Mouse (Mus musculus) spleen, postnatal 14 days (tissue): ENCODE measurements around the gene Hdac1.

Source experiments
- DNase-seq, 2 experiments: peaks; one replicate each; pipeline ENCODE4 v3.0.0; 2021 to 2022; ENCODE audit warnings: low spot score in 2 of 2

Gene Hdac1

DNA sequence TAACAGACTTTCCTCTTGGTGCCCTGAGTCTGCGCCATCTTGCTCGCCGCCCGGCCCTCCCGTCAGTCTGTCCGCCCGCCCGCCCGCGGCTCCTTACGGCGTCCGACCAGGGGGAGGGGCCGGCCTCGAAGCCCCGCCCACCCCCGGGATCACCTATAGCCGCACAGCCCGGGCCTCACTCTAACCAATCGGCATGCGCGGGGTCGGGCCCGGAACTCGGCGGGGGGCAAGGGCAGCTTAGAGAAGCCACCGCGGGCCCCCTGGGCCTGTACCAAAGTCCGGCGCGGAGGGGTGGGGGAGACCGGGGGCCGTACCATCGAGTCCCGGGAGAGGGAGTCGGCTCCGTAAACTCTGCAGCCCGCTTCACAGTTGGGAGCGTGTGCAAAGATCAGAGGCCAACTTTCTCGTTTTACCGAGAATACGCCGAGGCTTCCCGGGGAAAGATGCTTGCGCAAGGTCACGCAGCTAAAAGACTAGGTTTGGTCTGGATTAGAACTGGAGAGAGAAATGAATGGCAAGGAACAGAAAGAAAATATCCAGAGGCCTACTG lies at the start of gene Hdac1:
Gene Hdac1, minus strand, starts transcription at position 122 of the 550 bp plus-strand sequence.
- peak; percentile 96 for DNase-seq

GRCm38 (mm10) chr4:129588865-129589264 lies 46.4 kb upstream of the Hdac1 start:
- no peak for DNase-seq

DNA sequence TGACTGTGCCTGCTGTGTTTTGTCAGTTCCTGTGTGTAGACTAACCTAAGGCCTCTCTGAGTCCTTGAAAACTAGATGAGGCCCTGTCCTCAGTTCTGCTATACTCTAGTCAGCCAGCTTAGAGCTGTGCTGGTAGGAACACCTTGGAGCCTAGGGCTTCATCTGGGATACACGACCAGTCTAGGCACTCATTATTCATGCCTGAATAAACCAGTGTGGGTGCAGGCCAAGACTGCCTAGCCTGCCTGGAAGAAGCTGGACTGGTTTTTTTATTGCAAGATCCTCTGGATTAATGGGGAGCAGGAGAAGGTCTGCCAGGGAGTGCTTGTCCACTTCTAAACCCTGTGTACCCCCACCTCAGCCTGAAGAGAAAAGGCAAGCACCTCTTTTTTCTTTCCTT lies 44.4 kb upstream of the Hdac1 start:
- DNase-seq: no peak

DNA sequence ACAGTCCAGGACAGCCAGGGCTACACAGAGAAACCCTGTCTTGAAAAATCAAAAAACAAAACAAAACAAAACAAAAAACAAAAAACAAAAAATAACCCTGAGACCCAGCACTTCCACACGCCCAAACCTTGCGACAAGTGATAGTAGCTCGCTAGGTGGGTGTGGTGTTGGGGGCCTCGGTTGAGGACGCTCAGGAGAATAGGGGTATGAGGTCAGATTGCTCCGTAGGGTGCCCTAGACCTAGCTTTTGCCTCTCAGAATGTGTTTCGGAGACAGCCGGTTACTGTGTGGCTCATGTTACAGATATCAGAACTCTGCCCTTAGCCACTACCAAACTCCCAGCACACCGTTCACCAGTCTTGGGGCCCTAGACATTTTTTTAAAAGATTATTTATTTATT lies 43.3 kb upstream of the Hdac1 start:
- DNase-seq: no peak

GRCm38 (mm10) chr4:129584884-129585608 lies 42.5 kb upstream of the Hdac1 start:
- peak; percentile 79 to 86 for DNase-seq

DNA sequence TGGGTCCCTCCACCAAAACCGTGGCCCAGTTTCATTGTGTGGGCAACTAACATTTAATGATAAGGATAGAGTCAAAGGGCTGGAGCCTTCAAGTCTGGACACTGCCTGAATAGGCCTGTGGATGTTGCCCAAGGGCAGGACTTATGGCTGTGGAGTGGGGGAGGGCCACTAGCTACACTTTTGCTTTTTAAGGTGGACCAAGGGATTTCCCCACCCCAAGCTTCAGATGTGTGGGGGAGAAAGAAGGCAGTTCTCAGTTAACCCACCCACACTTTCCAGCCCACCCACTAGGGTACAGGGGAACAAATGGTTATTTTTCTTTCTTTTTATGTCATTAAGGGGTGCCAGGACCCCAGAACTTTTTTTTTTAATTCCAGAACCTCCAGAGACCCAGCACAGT lies 41.9 kb upstream of the Hdac1 start:
- DNase-seq: no peak

- no peak for DNase-seq
These were observed 39.7 kb upstream of the Hdac1 start for GRCm38 (mm10) chr4:129582251-129582650.

- DNase-seq: no peak
These were observed 37.8 kb upstream of the Hdac1 start for GRCm38 (mm10) chr4:129580347-129580746.

GRCm38 (mm10) chr4:129578466-129578865 lies 36.0 kb upstream of the Hdac1 start, which contains the start of gene Fam167b:
Gene Fam167b, minus strand, starts transcription at chr4:129578549.
- no peak for DNase-seq

DNA sequence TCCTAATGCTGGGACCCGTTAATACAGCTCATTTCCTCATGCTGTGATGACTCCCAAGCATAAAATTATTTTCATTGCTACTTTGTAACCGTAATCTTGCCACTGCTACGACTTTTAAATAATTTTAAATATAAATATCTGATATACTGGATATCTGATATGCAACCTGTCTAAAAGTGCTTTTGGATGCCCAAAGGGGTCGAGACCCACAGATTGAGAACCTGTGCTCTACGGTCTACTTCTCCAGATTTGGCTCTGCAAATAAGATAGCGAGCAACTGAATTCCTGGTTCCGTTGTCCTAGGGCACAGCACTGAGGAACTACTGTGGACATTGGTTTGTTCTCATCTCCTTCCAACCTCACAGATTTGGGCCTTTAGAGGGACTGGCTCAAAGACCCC lies 35.2 kb upstream of the Hdac1 start:
- no peak for DNase-seq

DNA sequence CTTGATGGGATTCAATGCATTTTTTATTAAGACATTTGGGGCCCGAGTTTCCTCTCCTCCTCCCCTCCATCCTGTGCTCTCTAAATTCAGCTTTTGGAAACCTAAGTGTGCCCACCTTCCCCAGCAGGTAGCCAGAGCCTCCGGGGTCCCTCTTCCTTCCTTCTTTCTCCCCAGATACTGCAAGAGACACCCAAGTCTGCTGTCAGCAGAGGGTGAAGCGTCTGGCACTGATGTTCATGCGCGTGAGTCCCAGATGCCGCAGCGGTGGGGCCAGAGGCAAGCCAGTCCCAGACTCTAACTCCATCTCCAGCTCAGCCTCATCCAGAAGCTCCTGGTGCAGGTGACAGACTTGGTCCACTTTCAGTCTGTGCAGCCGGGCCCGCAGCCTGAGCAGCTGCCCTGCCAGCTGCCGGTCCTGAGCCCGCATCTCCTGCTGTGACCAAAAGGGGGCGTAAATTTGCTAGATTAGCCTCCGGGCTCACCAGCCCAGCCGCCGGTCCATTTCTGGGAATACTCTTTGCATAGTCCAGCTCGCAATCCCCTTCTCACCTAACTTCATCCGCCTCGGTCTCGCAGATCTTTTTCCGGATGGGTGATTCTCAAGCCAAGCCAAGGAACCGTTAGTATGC lies 34.5 kb upstream of the Hdac1 start:
- DNase-seq: peak; percentile 59 to 69

DNA sequence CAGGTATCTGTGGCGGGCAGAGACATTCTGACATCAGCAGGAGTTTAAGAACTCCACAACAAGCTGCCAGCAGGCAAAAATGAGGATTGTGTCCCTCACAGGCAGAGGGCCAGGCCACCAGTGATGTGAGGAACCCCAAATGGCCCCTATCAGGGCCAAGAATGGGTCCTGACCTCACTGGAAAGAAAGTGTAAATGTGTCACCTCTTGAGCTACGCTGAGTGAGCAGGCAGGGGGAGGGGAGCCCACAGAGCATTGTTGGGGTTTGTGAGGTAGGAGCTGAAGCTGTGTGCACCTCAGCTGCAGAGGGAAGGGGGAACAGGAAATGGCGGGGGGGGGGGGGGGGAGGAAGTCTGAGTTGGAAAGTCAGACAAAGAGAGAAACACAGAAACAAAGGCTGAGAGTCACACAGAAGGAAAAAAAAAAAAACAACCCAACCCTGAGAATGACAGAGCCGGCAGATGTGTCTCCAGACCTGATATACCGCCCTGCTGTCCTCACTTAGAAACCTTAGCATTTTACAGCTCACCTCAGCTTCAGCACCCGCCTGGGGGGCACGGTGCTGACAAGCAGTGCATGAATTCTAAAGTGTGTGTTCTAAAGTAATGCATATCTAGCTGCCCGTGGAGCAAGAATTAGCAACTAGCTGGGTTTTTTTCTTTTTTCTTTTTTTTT lies 32.8 kb upstream of the Hdac1 start:
- DNase-seq: peak; percentile 49 to 51

DNA sequence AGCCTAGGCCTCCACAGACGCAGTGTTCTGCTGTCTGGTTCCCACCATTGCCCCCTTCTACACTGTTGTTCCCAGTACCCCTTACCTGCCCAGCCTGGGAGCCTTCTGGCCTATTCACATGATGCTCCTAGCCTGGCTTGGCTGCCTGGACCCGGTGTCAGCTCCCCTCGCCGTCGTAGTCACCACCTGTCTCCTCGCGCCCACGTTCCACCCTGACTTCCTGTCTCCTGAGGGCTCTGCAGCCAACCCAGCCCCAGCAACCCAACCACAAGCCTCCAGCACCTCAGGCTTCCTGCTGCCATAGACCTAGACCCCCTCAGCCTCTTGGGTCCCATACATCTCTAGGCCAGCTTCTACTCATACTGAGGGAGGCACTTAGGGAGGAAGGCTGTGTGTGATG lies 30.9 kb upstream of the Hdac1 start, which contains the start of gene Lck:
Gene Lck, minus strand, starts transcription at position 212 of the 400 bp plus-strand sequence.
- DNase-seq: no peak

DNA sequence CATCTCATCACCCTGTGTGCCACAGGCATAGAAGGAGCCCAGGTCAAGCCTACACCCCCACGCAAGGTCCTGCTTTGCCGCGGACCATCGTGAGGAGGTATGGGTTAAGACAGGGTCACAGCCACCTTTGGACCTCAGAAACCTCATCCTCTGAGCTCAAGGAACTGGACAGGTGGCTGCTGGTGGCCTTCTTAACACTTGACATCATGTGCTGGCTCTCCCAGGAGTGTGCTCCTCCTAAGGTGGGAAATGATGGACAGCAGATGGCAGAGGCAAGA lies 30.5 kb upstream of the Hdac1 start:
- no peak for DNase-seq

- DNase-seq: no peak
These were observed 30.0 kb upstream of the Hdac1 start for GRCm38 (mm10) chr4:129572236-129573092.

DNA sequence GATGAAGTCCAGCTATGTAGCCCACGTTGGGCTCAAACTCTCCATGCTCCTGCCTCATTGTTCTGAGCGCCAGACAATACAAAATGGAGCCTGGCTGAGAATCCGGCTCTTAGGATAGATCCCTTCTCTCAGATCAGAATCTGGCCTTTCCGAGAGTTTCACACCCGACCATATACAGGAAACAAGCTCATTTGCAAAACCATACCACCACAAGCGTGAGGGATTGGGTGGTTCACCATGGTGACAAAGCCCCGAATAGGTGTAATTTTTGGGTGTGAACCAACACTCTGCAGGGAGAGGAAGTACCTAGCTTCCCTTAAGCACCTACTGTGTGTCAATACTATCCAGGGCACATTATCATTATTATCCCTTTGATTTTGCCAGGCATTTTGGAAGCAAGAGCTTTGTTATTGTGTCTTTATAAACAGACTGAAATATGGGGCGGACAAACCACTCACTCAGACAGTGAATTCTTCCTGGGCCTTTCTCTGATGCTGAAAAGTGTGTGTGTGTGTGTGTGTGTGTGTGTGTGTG lies 29.1 kb upstream of the Hdac1 start:
- DNase-seq: no peak

GRCm38 (mm10) chr4:129570028-129570427 lies 27.5 kb upstream of the Hdac1 start:
- no peak for DNase-seq

- DNase-seq: no peak
These were observed 25.9 kb upstream of the Hdac1 start for GRCm38 (mm10) chr4:129568366-129568765.

GRCm38 (mm10) chr4:129565139-129565538 lies 22.6 kb upstream of the Hdac1 start:
- DNase-seq: no peak

DNA sequence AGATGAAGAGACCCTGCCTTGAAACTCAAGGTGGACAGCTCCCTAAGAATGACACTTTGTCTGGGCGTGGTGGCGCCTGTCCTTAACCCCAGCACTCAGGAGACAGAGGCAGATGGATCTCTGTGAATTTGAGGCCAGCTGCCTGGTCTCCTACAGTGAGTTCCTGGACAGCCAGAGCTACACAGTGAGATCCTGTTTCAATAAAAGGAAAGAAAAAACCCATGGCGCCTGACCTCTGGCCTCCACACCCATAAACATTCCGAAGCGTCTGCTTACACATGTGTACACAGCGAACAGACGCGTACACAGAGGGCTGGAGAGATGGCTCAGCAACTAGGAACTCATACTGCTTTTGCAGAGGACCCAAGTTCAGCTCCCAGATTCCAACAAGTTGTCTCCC lies 21.2 kb upstream of the Hdac1 start:
- no peak for DNase-seq

DNA sequence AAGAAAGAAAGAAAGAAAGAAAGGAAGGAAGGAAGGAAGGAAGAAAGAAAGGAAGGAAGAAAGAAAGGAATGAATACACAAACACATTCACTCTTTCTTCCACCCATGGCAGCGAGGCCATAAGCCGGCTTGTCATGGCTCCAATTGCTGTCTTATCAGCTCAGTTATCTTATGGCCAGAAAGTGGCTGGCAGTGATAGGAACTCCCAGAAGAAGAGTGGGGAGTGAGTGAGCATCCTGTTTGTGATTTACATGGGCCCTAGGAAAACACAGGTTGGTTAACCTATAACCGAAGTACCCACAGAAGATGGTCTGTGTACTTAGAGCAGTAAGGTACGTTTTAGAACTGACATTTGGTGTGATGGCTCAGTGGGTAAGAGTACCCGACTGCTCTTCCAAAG lies 18.7 kb upstream of the Hdac1 start:
- DNase-seq: no peak
